In genomic region chr6:127407742-127408141, GRCm38 (mm10) we compare ENCODE assay signal across 10 mouse cellular contexts. TPM values are rescaled to one million over a fixed set of nuclear protein-coding genes. Genes with fewer than 3 reads are reported as not detected.
A peak's percentile ranks its signal among the peaks of the same experiment; 100 is the strongest.
DNase-seq lines count a peak whose midpoint lies in the region; ATAC-seq and TF ChIP-seq lines count a peak whose summit lies in the region.
"Had no signal": no experiment of that assay in that cellular context is flagged by ENCODE, and none has a peak within 500 bp of the region (broad histone marks: within the 10 kb centered on the region; RNA-seq: fewer than 3 reads in every experiment).

No protein-coding gene starts in this region.

- no peak for TF ChIP-seq CTCF in thymus, adult 2 months (IDR thresholded peaks at IDR 0.05; ENCODE audit: borderline replicate concordance, control insufficient read depth, extremely low read depth, insufficient read depth, low read length, poor library complexity)
- TF ChIP-seq CTCF in lung, adult 2 months (IDR thresholded peaks at IDR 0.05; ENCODE audit: insufficient read depth, low read length), result no peak

- peak; percentile 84 for DNase-seq in heart, embryonic 10.5 days (ENCODE audit: low spot score)
- no peak for DNase-seq in heart, adult 18-20 months
- DNase-seq in thymus, adult 2 months, result peak; percentile 3
- no peak for DNase-seq in thymus, postnatal 25 days
- no peak for DNase-seq in urinary bladder, postnatal 36 days (ENCODE audit: low spot score in 2 of 2)
- no peak for DNase-seq in lung, adult 2 months
- no peak for DNase-seq in layer of hippocampus, postnatal 36 days
- DNase-seq: cerebellum, postnatal 36 days; lung, postnatal 14 days had no signal

- no peak for TF ChIP-seq POLR2A in thymus, adult 2 months (IDR thresholded peaks at IDR 0.05; ENCODE audit: control insufficient read depth, extremely low read depth, insufficient read depth, low read length, poor library complexity)
- TF ChIP-seq POLR2A in lung, adult 2 months (IDR thresholded peaks at IDR 0.05; ENCODE audit: borderline replicate concordance, extremely low read depth, low read depth, low read length), result no peak

- H3K4me1 ChIP-seq in heart, embryonic 10.5 days, result peaks cover 6% of the 10 kb centered on the region; the same call in 1 of the 2 replicates
- 0 out of 2 replicates have a peak, but pooled peaks cover 5% of the 10 kb centered on the region for H3K4me1 ChIP-seq in thymus, adult 2 months (replicated peaks; ENCODE audit: control insufficient read depth, insufficient read depth, low read length)
- H3K4me1 ChIP-seq in lung, adult 2 months (ENCODE audit: control insufficient read depth, insufficient read depth, low read length), result no peaks in the 10 kb centered on the region

- 10% methylated on average over 4 of the region's 4 CpGs for WGBS in heart, embryonic 10.5 days
- WGBS in thymus, adult 2 months, result 3% methylated on average over 4 of the region's 4 CpGs
- WGBS in lung, adult 2 months, result 17% methylated on average over 4 of the region's 4 CpGs

- no peaks in the 10 kb centered on the region for H3K36me3 ChIP-seq in heart, embryonic 10.5 days
- no peaks in the 10 kb centered on the region for H3K36me3 ChIP-seq in thymus, adult 2 months (ENCODE audit: control insufficient read depth, insufficient read depth, low read length)

- 0 out of 2 replicates have a peak overlapping the region, but pooled peaks have one; percentile 25 for H3K27ac ChIP-seq in heart, embryonic 10.5 days
- H3K27ac ChIP-seq in thymus, adult 2 months (ENCODE audit: control insufficient read depth, insufficient read depth, low read length), result no peak overlapping the region

- peaks cover 21% of the 10 kb centered on the region for H3K27me3 ChIP-seq in heart, embryonic 10.5 days (ENCODE audit: insufficient read depth, poor library complexity, severe bottlenecking)
- H3K27me3 ChIP-seq in thymus, adult 2 months (ENCODE audit: control insufficient read depth, insufficient read depth, low read length), result no peaks in the 10 kb centered on the region

- ATAC-seq in megakaryocyte progenitor cell, adult 5-6 weeks (replicated peaks; ENCODE audit: poor library complexity), result peak; percentile 92

- H3K9me3 ChIP-seq in heart, embryonic 10.5 days, result no peaks in the 10 kb centered on the region

- no peak overlapping the region for H3K4me3 ChIP-seq in heart, embryonic 10.5 days
- no peak overlapping the region for H3K4me3 ChIP-seq in thymus, adult 2 months (ENCODE audit: control insufficient read depth, insufficient read depth, low read length)
- no peak overlapping the region for H3K4me3 ChIP-seq in lung, adult 2 months (replicated peaks; ENCODE audit: extremely low read depth, low read depth, low read length)

RNA-seq across cellular contexts. Expression of gene Parp11, which starts 38.9 kb away (rescaled TPM):
- 19.1 and 22.7 TPM in 2 replicates for polyA plus RNA-seq in heart, embryonic 10.5 days (2016; fragmentation: Nextera tagmentation; extraction: Ambion mirVana)
- total RNA-seq in heart, adult 18-20 months (2021), result 1 to 10 TPM; 8.7 to 9.7 TPM
- polyA plus RNA-seq in thymus, adult 2 months (2012; rRNA removed), result 43.6 and 50.7 TPM in 2 replicates
- total RNA-seq in megakaryocyte progenitor cell, adult 5-6 weeks (2015), result 12.4 and 14.0 TPM in 2 replicates
- total RNA-seq in megakaryocyte progenitor cell, adult 5-6 weeks (2017), result 18.2 and 35.1 TPM in 2 replicates
- polyA plus RNA-seq in lung, adult 2 months (2012; rRNA removed), result 6.5 and 10.2 TPM in 2 replicates
- total RNA-seq in layer of hippocampus, postnatal 36 days (2021), result 10 to 100 TPM; 32.1 to 40.1 TPM

Comparison
In these comparisons a context has a peak if more than half of its experiments do, and no peak if none do; other contexts are left out.
1. DNase-seq: peak in heart, embryonic 10.5 days (single experiment) and thymus, adult 2 months (single experiment); none in heart, adult 18-20 months (0 of 2), thymus, postnatal 25 days (single experiment), urinary bladder, postnatal 36 days (0 of 2), lung, adult 2 months (single experiment) and layer of hippocampus, postnatal 36 days (0 of 2).